ENCODE assay signal across 23 mouse cellular contexts in the genomic region with DNA sequence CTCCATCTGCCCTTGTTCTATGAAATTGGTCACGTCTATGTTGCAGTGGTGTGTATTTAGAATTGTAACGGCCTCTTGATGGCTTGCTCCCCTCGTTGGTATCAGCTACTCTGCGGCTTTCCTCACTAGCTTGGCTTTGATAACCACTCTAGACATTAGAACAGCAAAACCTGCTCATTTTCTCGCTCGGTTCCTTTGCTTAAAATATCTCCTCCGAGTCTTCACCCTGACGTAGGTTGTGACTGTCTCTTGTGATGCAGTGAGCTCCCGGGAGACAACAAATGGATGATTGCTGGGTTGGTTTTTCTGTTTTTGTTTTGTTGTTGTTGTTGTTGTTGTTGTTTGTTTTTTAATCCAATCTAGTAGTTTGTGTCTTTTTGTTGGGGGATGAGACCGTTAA. TPM values are rescaled to one million over a fixed set of nuclear protein-coding genes. Genes with fewer than 3 reads are reported as not detected.
DNase-seq lines count a peak whose midpoint lies in the region; ATAC-seq and TF ChIP-seq lines count a peak whose summit lies in the region.
"Had no signal": no experiment of that assay in that cellular context is flagged by ENCODE, and none has a peak within 500 bp of the region (broad histone marks: within the 10 kb centered on the region; RNA-seq: fewer than 3 reads in every experiment).

No protein-coding gene starts in this region.

- H3K9me3 ChIP-seq in kidney, embryonic 16.5 days (ENCODE audit: low read length): no peaks in the 10 kb centered on the region
- H3K9me3 ChIP-seq in liver, postnatal 0 days (ENCODE audit: low read length): no peaks in the 10 kb centered on the region
- H3K9me3 ChIP-seq: embryonic facial prominence, embryonic 10.5 days; forebrain, embryonic 13.5 days; heart, embryonic 13.5 days; hindbrain, embryonic 13.5 days had no signal

- no peak for DNase-seq in heart, adult 2 months
- DNase-seq in heart, postnatal 10 days: no peak
- no peak for DNase-seq in kidney, postnatal 36 days
- no peak for DNase-seq in liver, adult 2 months (ENCODE audit: extremely low read depth, low read depth, low spot score)
- no peak for DNase-seq in liver, postnatal 0 days
- DNase-seq: adrenal gland, postnatal 14 days; cerebellum, adult 2 months; cerebellum, postnatal 10 days; forebrain, postnatal 0 days; gastrocnemius, postnatal 14 days; heart, postnatal 14 days had no signal

- peak overlapping the region; percentile 59 for H3K27ac ChIP-seq in heart, adult 2 months
- H3K27ac ChIP-seq in kidney, embryonic 16.5 days (ENCODE audit: low read length): peak overlapping the region; percentile 86
- H3K27ac ChIP-seq in liver, adult 2 months (replicated peaks; ENCODE audit: insufficient read depth, low read depth, low read length): peak overlapping the region; percentile 7; the same call in 1 of the 2 replicates
- H3K27ac ChIP-seq in liver, postnatal 0 days (ENCODE audit: low read depth): no peak overlapping the region
- H3K27ac ChIP-seq in olfactory bulb, adult 2 months (ENCODE audit: insufficient read depth, low read depth, low read length): peak overlapping the region; percentile 88
- H3K27ac ChIP-seq: embryonic facial prominence, embryonic 10.5 days; forebrain, embryonic 13.5 days; heart, embryonic 13.5 days; hindbrain, embryonic 13.5 days; hindbrain, postnatal 0 days had no signal

- H3K4me2 ChIP-seq in kidney, embryonic 16.5 days (replicated peaks; ENCODE audit: low read depth, low read length): no peak overlapping the region
- no peak overlapping the region for H3K4me2 ChIP-seq in liver, postnatal 0 days (ENCODE audit: low read depth, low read length)
- H3K4me2 ChIP-seq: forebrain, embryonic 13.5 days; heart, embryonic 13.5 days; hindbrain, embryonic 13.5 days had no signal

- intact Hi-C loops in heart, adult 2 months (cut with DNase I): no loop called here
- intact Hi-C loops in heart, postnatal 10 days (cut with DNase I): no loop called here

- no peak for TF ChIP-seq CTCF in heart, adult 2 months (IDR thresholded peaks at IDR 0.05)
- no peak for TF ChIP-seq CTCF in liver, adult 2 months (IDR thresholded peaks at IDR 0.05; ENCODE audit: low read depth, low read length)
- no peak for TF ChIP-seq CTCF in liver, postnatal 0 days (IDR thresholded peaks at IDR 0.05; ENCODE audit: low read depth)
- no peak for TF ChIP-seq CTCF in olfactory bulb, adult 2 months (IDR thresholded peaks at IDR 0.05; ENCODE audit: insufficient read depth, low read depth, low read length)

- TF ChIP-seq EP300 in heart, adult 2 months (IDR thresholded peaks at IDR 0.05; ENCODE audit: insufficient read depth, low read depth, low read length): no peak
- TF ChIP-seq EP300 in liver, postnatal 0 days (IDR thresholded peaks at IDR 0.05; ENCODE audit: low read depth): no peak

- 50% methylated on average over 10 of the region's 10 CpGs for WGBS in heart, adult 2 months
- 65% methylated on average over 10 of the region's 10 CpGs for WGBS in kidney, embryonic 16.5 days
- WGBS in liver, adult 2 months: 63% methylated on average over 10 of the region's 10 CpGs
- WGBS in liver, postnatal 0 days (ENCODE audit: insufficient replicate concordance): 76% methylated on average over 10 of the region's 10 CpGs
- 26% methylated on average over 10 of the region's 10 CpGs for WGBS in olfactory bulb, adult 2 months

- peaks cover 2% of the 10 kb centered on the region; the same call in 1 of the 2 replicates for H3K36me3 ChIP-seq in heart, adult 2 months (ENCODE audit: control insufficient read depth, insufficient read depth, low read length)
- H3K36me3 ChIP-seq in kidney, embryonic 16.5 days (ENCODE audit: insufficient read depth, low read length): no peaks in the 10 kb centered on the region
- H3K36me3 ChIP-seq in liver, adult 2 months (ENCODE audit: control insufficient read depth, insufficient read depth, low read length): no peaks in the 10 kb centered on the region
- no peaks in the 10 kb centered on the region for H3K36me3 ChIP-seq in liver, postnatal 0 days (replicated peaks; ENCODE audit: insufficient read depth, low read length)
- H3K36me3 ChIP-seq: embryonic facial prominence, embryonic 10.5 days; hindbrain, embryonic 13.5 days had no signal

- H3K79me2 ChIP-seq in heart, adult 2 months (replicated peaks; ENCODE audit: control insufficient read depth, insufficient read depth, low read length): no peaks in the 10 kb centered on the region
- no peaks in the 10 kb centered on the region for H3K79me2 ChIP-seq in liver, adult 2 months (ENCODE audit: control insufficient read depth, insufficient read depth, low read length)

- no peak for ATAC-seq in kidney, embryonic 16.5 days (ENCODE audit: low FRiP score, low TSS enrichment)
- ATAC-seq in liver, postnatal 0 days: no peak
- ATAC-seq: activated CD4-positive, CD25-positive, alpha-beta regulatory T cell, adult 4 months; forebrain, embryonic 13.5 days; forebrain, postnatal 0 days; hindbrain, postnatal 0 days; Patski had no signal

- H3K27me3 ChIP-seq in heart, adult 2 months (ENCODE audit: control insufficient read depth, insufficient read depth, low read length): no peaks in the 10 kb centered on the region
- no peaks in the 10 kb centered on the region for H3K27me3 ChIP-seq in kidney, embryonic 16.5 days (ENCODE audit: insufficient read depth, low read length)
- H3K27me3 ChIP-seq in liver, adult 2 months (ENCODE audit: control insufficient read depth, insufficient read depth, low read length): no peaks in the 10 kb centered on the region
- H3K27me3 ChIP-seq in liver, postnatal 0 days (ENCODE audit: insufficient read depth, low read length): no peaks in the 10 kb centered on the region
- H3K27me3 ChIP-seq: CH12.LX; forebrain, embryonic 13.5 days; heart, embryonic 13.5 days; hindbrain, embryonic 13.5 days; Patski had no signal

- H3K9ac ChIP-seq in heart, adult 2 months (ENCODE audit: low read depth, low read length): no peak overlapping the region
- H3K9ac ChIP-seq in kidney, embryonic 16.5 days (replicated peaks; ENCODE audit: low read length): no peak overlapping the region
- H3K9ac ChIP-seq in liver, adult 2 months (ENCODE audit: low read depth, low read length): no peak overlapping the region
- H3K9ac ChIP-seq in liver, postnatal 0 days (replicated peaks): no peak overlapping the region
- H3K9ac ChIP-seq: forebrain, embryonic 13.5 days; forebrain, postnatal 0 days; heart, embryonic 13.5 days; hindbrain, embryonic 13.5 days had no signal

- H3K4me3 ChIP-seq in heart, adult 2 months: no peak overlapping the region
- no peak overlapping the region for H3K4me3 ChIP-seq in kidney, embryonic 16.5 days (ENCODE audit: low read length)
- H3K4me3 ChIP-seq in liver, adult 2 months (ENCODE audit: insufficient read depth, low read depth, low read length): no peak overlapping the region
- no peak overlapping the region for H3K4me3 ChIP-seq in liver, postnatal 0 days (ENCODE audit: low read depth, low read length)
- no peak overlapping the region for H3K4me3 ChIP-seq in olfactory bulb, adult 2 months (ENCODE audit: insufficient read depth, low read depth, low read length)
- H3K4me3 ChIP-seq: embryonic facial prominence, embryonic 10.5 days; forebrain, embryonic 13.5 days; heart, embryonic 13.5 days; hindbrain, embryonic 13.5 days had no signal

- no peak for TF ChIP-seq POLR2A in heart, adult 2 months (IDR thresholded peaks at IDR 0.05; ENCODE audit: insufficient read depth, low read depth, low read length)
- TF ChIP-seq POLR2A in liver, adult 2 months (IDR thresholded peaks at IDR 0.05; ENCODE audit: extremely low read depth, insufficient read depth, low read length): no peak
- TF ChIP-seq POLR2A in olfactory bulb, adult 2 months (IDR thresholded peaks at IDR 0.05; ENCODE audit: insufficient read depth, low read depth, low read length): no peak

- H3K4me1 ChIP-seq in heart, adult 2 months (ENCODE audit: control insufficient read depth, insufficient read depth, low read length): peaks cover 16% of the 10 kb centered on the region
- peaks cover 42% of the 10 kb centered on the region for H3K4me1 ChIP-seq in kidney, embryonic 16.5 days (ENCODE audit: insufficient read depth, low read length)
- H3K4me1 ChIP-seq in liver, adult 2 months (ENCODE audit: control insufficient read depth, insufficient read depth, low read length): peaks cover 55% of the 10 kb centered on the region
- H3K4me1 ChIP-seq in liver, postnatal 0 days (ENCODE audit: insufficient read depth): peaks cover 48% of the 10 kb centered on the region
- H3K4me1 ChIP-seq in olfactory bulb, adult 2 months (ENCODE audit: control insufficient read depth, insufficient read depth, low read length): peaks cover 25% of the 10 kb centered on the region
- H3K4me1 ChIP-seq: forebrain, embryonic 13.5 days had no signal

RNA-seq across cellular contexts. Expression of a gene that starts 24.0 kb away (rescaled TPM):
- not detected for total RNA-seq in heart, adult 2 months (2021)
- polyA plus RNA-seq in heart, adult 2 months (2012; rRNA removed): 0.08 TPM in 1 of 2 replicates, not detected in the other
- total RNA-seq in heart, postnatal 10 days (2021): not detected
- polyA plus RNA-seq in kidney, embryonic 16.5 days (2015; fragmentation: Nextera tagmentation; extraction: Ambion mirVana): 0.25 and 0.50 TPM in 2 replicates
- 0.07 TPM in 1 of 2 replicates, not detected in the other for total RNA-seq in liver, adult 2 months (2014; rRNA removed)
- not detected in 2 replicates for polyA plus RNA-seq in liver, adult 2 months (2012; rRNA removed)
- polyA plus RNA-seq in liver, postnatal 0 days (2015; fragmentation: Nextera tagmentation; extraction: Ambion mirVana): 0.05 TPM in 1 of 2 replicates, not detected in the other
- not detected in 2 replicates for polyA plus RNA-seq in olfactory bulb, adult 2 months (2012; ENCODE audit: insufficient read depth, insufficient read length, low replicate concordance, missing spikeins)
- total RNA-seq: adrenal gland, postnatal 14 days; forebrain, postnatal 0 days; gastrocnemius, postnatal 14 days; heart, adult 8-10 months; heart, postnatal 14 days; hematopoietic stem cell, adult 5-6 weeks; hindbrain, postnatal 0 days had no signal
- polyA plus RNA-seq: cerebellum, adult 2 months; Patski had no signal
